Mouse (Mus musculus) limb, embryonic 12.5 days (tissue): ENCODE results near the gene Nfyb. TPM values are rescaled to one million over a fixed set of nuclear protein-coding genes. Genes with fewer than 3 reads are reported as not detected.
A peak's percentile ranks its signal among the peaks of the same experiment; 100 is the strongest.

ENCODE experiments used
- ATAC-seq: fragments of 200-750 bp; cut with Nextera tagmentation; 2 replicates; pipeline ENCODE4 v1.8.0; 2017; ENCODE audit warnings: low read depth, moderate TSS enrichment; ENCODE audit not compliant: insufficient number of reproducible peaks, insufficient read depth, low FRiP score, low TSS enrichment
- H3K27ac ChIP-seq: fragments of 300-500 bp; sonication (generic); 2 replicates; pipeline ENCODE4 v1.5.1; 2016; ENCODE audit warnings: mild to moderate bottlenecking, moderate library complexity
- H3K27me3 ChIP-seq: fragments of 300-500 bp; sonication (generic); 2 replicates; pipeline ENCODE4 v1.6.1; 2016; ENCODE audit warnings: mild to moderate bottlenecking, moderate library complexity
- H3K36me3 ChIP-seq: fragments of 300-500 bp; sonication (generic); 2 replicates; pipeline ENCODE4 v1.6.1; 2016; ENCODE audit warnings: mild to moderate bottlenecking, moderate library complexity
- H3K4me1 ChIP-seq: fragments of 300-500 bp; sonication (generic); replicated peaks from 2 replicates; pipeline ENCODE4 v1.6.1; 2016
- H3K4me2 ChIP-seq: fragments of 300-500 bp; sonication (generic); 2 replicates; pipeline ENCODE4 v1.6.1; 2016; ENCODE audit warnings: mild to moderate bottlenecking, moderate library complexity
- H3K4me3 ChIP-seq: fragments of 300-500 bp; sonication (generic); replicated peaks from 2 replicates; pipeline ENCODE4 v1.5.1; 2016; ENCODE audit warnings: mild to moderate bottlenecking
- H3K9ac ChIP-seq: fragments of 300-500 bp; sonication (generic); replicated peaks from 2 replicates; pipeline ENCODE4 v1.6.1; 2016; ENCODE audit warnings: mild to moderate bottlenecking, moderate library complexity
- H3K9me3 ChIP-seq: fragments of 300-500 bp; sonication (generic); 2 replicates; pipeline ENCODE4 v1.6.1; 2016; ENCODE audit warnings: mild to moderate bottlenecking, moderate library complexity
- WGBS: fragments of 180-500 bp; shearing (Covaris S2); methylation state at CpG from one replicate; pipeline ENCODE4 v1.1.7; 2016; 5-methylcytosine and 5-hydroxymethylcytosine counted together
- polyA plus RNA-seq: library from polyadenylated mRNA; unstranded; fragments of >200 nt; fragmentation: Nextera tagmentation; extraction: Ambion mirVana; gene quantifications from 2 replicates; pipeline ENCODE4 v1.2.1, GENCODE M21; 2016

Gene Nfyb
- polyA plus RNA-seq, 1 experiment from 2014 or later, result 66.8 TPM

GRCm38 (mm10) chr10:82779831-82780230 lies 15.9 kb upstream of the Nfyb start:
- Histone ChIP-seq H3K4me3 (no peak overlapping the region), H3K27ac (no peak overlapping the region), H3K9ac (no peak overlapping the region), H3K9me3 (no peaks in the 10 kb centered on the region), H3K36me3 (no peaks in the 10 kb centered on the region), H3K4me2 (no peak overlapping the region), H3K27me3 (no peaks in the 10 kb centered on the region), H3K4me1 (peaks cover 8% of the 10 kb centered on the region)
- no peak for ATAC-seq
- WGBS, result 98% methylated on average over 14 of the region's 14 CpGs

- 83% methylated on average over 8 of the region's 8 CpGs for WGBS
- H3K27ac ChIP-seq, result no peak overlapping the region
- ATAC-seq, result no peak
- no peaks in the 10 kb centered on the region for H3K9me3 ChIP-seq
- no peak overlapping the region for H3K4me2 ChIP-seq
- no peaks in the 10 kb centered on the region for H3K36me3 ChIP-seq
- H3K4me1 ChIP-seq, result peaks cover 8% of the 10 kb centered on the region
- H3K9ac ChIP-seq, result no peak overlapping the region
- no peaks in the 10 kb centered on the region for H3K27me3 ChIP-seq
- no peak overlapping the region for H3K4me3 ChIP-seq
These were observed 15.0 kb upstream of the Nfyb start for GRCm38 (mm10) chr10:82778791-82779549.

- Histone ChIP-seq H3K27me3 (no peaks in the 10 kb centered on the region), H3K9ac (0 out of 2 replicates have a peak overlapping the region, but pooled peaks have one; percentile 3), H3K36me3 (no peaks in the 10 kb centered on the region), H3K4me1 (peaks cover 8% of the 10 kb centered on the region), H3K4me3 (no peak overlapping the region), H3K27ac (no peak overlapping the region), H3K9me3 (no peaks in the 10 kb centered on the region), H3K4me2 (0 out of 2 replicates have a peak overlapping the region, but pooled peaks have one; percentile 10)
- WGBS, result 28% methylated on average over 13 of the region's 13 CpGs
- ATAC-seq, result no peak
These were observed 13.9 kb upstream of the Nfyb start for GRCm38 (mm10) chr10:82777886-82778285.

- Histone ChIP-seq H3K4me3 (no peak overlapping the region), H3K27ac (no peak overlapping the region), H3K9me3 (no peaks in the 10 kb centered on the region), H3K4me1 (peaks cover 8% of the 10 kb centered on the region), H3K4me2 (no peak overlapping the region), H3K27me3 (no peaks in the 10 kb centered on the region), H3K9ac (no peak overlapping the region), H3K36me3 (no peaks in the 10 kb centered on the region)
- ATAC-seq, result no peak
- 73% methylated on average over 2 of the region's 2 CpGs for WGBS
These were observed 13.1 kb upstream of the Nfyb start for GRCm38 (mm10) chr10:82777075-82777474.

GRCm38 (mm10) chr10:82774841-82775240 lies 10.9 kb upstream of the Nfyb start:
- Histone ChIP-seq H3K36me3 (no peaks in the 10 kb centered on the region), H3K4me2 (no peak overlapping the region), H3K4me3 (no peak overlapping the region), H3K27ac (no peak overlapping the region), H3K4me1 (peaks cover 11% of the 10 kb centered on the region), H3K9ac (no peak overlapping the region), H3K27me3 (no peaks in the 10 kb centered on the region), H3K9me3 (no peaks in the 10 kb centered on the region)
- no peak for ATAC-seq
- WGBS, result 91% methylated on average over 5 of the region's 5 CpGs

GRCm38 (mm10) chr10:82771595-82772170 lies 7.7 kb upstream of the Nfyb start:
- no peak overlapping the region for H3K4me3 ChIP-seq
- H3K9ac ChIP-seq, result no peak overlapping the region
- no peaks in the 10 kb centered on the region for H3K27me3 ChIP-seq
- H3K27ac ChIP-seq, result no peak overlapping the region
- no peak overlapping the region for H3K4me2 ChIP-seq
- ATAC-seq, result no peak
- no peaks in the 10 kb centered on the region for H3K36me3 ChIP-seq
- H3K9me3 ChIP-seq, result no peaks in the 10 kb centered on the region
- 72% methylated on average over 9 of the region's 9 CpGs for WGBS
- H3K4me1 ChIP-seq, result peaks cover 3% of the 10 kb centered on the region; the same call in 1 of the 2 replicates

GRCm38 (mm10) chr10:82770713-82771112 lies 6.8 kb upstream of the Nfyb start:
- Histone ChIP-seq H3K27ac (no peak overlapping the region), H3K27me3 (no peaks in the 10 kb centered on the region), H3K4me3 (no peak overlapping the region), H3K9me3 (no peaks in the 10 kb centered on the region), H3K9ac (no peak overlapping the region), H3K4me2 (no peak overlapping the region), H3K36me3 (no peaks in the 10 kb centered on the region), H3K4me1 (peaks cover 3% of the 10 kb centered on the region; the same call in 1 of the 2 replicates)
- 84% methylated on average over 2 of the region's 2 CpGs for WGBS
- ATAC-seq, result no peak

GRCm38 (mm10) chr10:82768901-82769300 lies 5.0 kb upstream of the Nfyb start:
- Histone ChIP-seq H3K4me2 (no peak overlapping the region), H3K9me3 (no peaks in the 10 kb centered on the region), H3K27me3 (no peaks in the 10 kb centered on the region), H3K27ac (no peak overlapping the region), H3K4me1 (peaks cover 8% of the 10 kb centered on the region; the same call in 1 of the 2 replicates), H3K9ac (no peak overlapping the region), H3K36me3 (no peaks in the 10 kb centered on the region), H3K4me3 (no peak overlapping the region)
- 18% methylated on average over 9 of the region's 9 CpGs for WGBS
- no peak for ATAC-seq

- under 1% methylated on average over 48 of the region's 48 CpGs for WGBS
- no peaks in the 10 kb centered on the region for H3K9me3 ChIP-seq
- no peak for ATAC-seq
- no peaks in the 10 kb centered on the region for H3K27me3 ChIP-seq
- H3K36me3 ChIP-seq, result peaks cover 36% of the 10 kb centered on the region
- peak overlapping the region; percentile 73 for H3K4me2 ChIP-seq
- peak overlapping the region; percentile 96 for H3K4me3 ChIP-seq
- H3K9ac ChIP-seq, result peak overlapping the region; percentile 100
- peaks cover 44% of the 10 kb centered on the region for H3K4me1 ChIP-seq
- H3K27ac ChIP-seq, result peak overlapping the region; percentile 100
These were observed 925 bp downstream of the Nfyb start for GRCm38 (mm10) chr10:82762756-82763681.

GRCm38 (mm10) chr10:82761037-82761811 lies 2.7 kb downstream of the Nfyb start:
- WGBS, result 82% methylated on average over 9 of the region's 9 CpGs
- H3K36me3 ChIP-seq, result peaks cover 53% of the 10 kb centered on the region
- H3K9ac ChIP-seq, result 0 out of 2 replicates have a peak overlapping the region, but pooled peaks have one; percentile 12

More at GRCm38 (mm10) chr10:82761037-82761811, 2.7 kb downstream of the Nfyb start:
- H3K4me3 ChIP-seq, result 0 out of 2 replicates have a peak overlapping the region, but pooled peaks have one; percentile 7
- peak overlapping the region; percentile 73 for H3K4me2 ChIP-seq
- 0 out of 2 replicates have a peak, but pooled peaks cover 4% of the 10 kb centered on the region for H3K9me3 ChIP-seq
- H3K27me3 ChIP-seq, result no peaks in the 10 kb centered on the region
- H3K4me1 ChIP-seq, result peaks cover 52% of the 10 kb centered on the region
- ATAC-seq, result no peak
- no peak overlapping the region for H3K27ac ChIP-seq
